Mouse (Mus musculus) MEL (cell line): ENCODE results near the gene Ccdc159. TPM values are rescaled to one million over a fixed set of nuclear protein-coding genes. Genes with fewer than 3 reads are reported as not detected.

Experiments
- DNase-seq: peaks from one replicate; pipeline ENCODE4 v3.0.0; 2011; ENCODE audit warnings: low read depth, low spot score
- H3K27ac ChIP-seq: 2 replicates; pipeline ENCODE4 v1.5.1; 2012; ENCODE audit warnings: low read depth, mild to moderate bottlenecking, control low read depth, low read length, moderate library complexity; ENCODE audit not compliant: control insufficient read depth
- H3K27me3 ChIP-seq, 2 experiments: fragments of 150-350 bp in 1 of 2; sonication (generic) in 1 of 2; 2 replicates each; pipeline ENCODE4 v1.6.1; 2012; ENCODE audit warnings: low read length in 2 of 2, mild to moderate bottlenecking in 2 of 2, improper control_type of control experiment in 1 of 2, moderate library complexity in 1 of 2; ENCODE audit not compliant: insufficient read depth in 2 of 2, control insufficient read depth in 1 of 2
- H3K36me3 ChIP-seq, 2 experiments: 2 replicates each; pipeline ENCODE4 v1.6.1; 2012 to 2014; ENCODE audit warnings: low read length in 2 of 2, improper control_type of control experiment in 1 of 2, inconsistent platforms in 1 of 2, mild to moderate bottlenecking in 1 of 2; ENCODE audit not compliant: insufficient read depth in 2 of 2, control insufficient read depth in 1 of 2
- H3K4me1 ChIP-seq, 2 experiments: fragments of 150-350 bp in 1 of 2; sonication (generic) in 1 of 2; 2 replicates each; pipeline ENCODE4 v1.6.1; 2012; ENCODE audit warnings: low read length in 2 of 2, improper control_type of control experiment in 1 of 2, mild to moderate bottlenecking in 1 of 2; ENCODE audit not compliant: insufficient read depth in 2 of 2, control insufficient read depth in 1 of 2
- H3K4me3 ChIP-seq, 2 experiments: fragments of 150-350 bp in 1 of 2; sonication (generic) in 1 of 2; 2 replicates each; pipeline ENCODE4 v1.5.1; 2012; ENCODE audit warnings: low read depth in 2 of 2, low read length in 2 of 2, mild to moderate bottlenecking in 2 of 2, moderate library complexity in 2 of 2, control low read depth in 1 of 2, improper control_type of control experiment in 1 of 2; ENCODE audit not compliant: control insufficient read depth in 1 of 2, insufficient read depth in 1 of 2
- H3K79me2 ChIP-seq: 2 replicates; pipeline ENCODE4 v1.6.1; 2012; ENCODE audit warnings: mild to moderate bottlenecking, low read length, moderate library complexity; ENCODE audit not compliant: control insufficient read depth, poor library complexity, insufficient read depth
- H3K9ac ChIP-seq: 2 replicates; pipeline ENCODE4 v1.6.1; 2012; ENCODE audit warnings: low read depth, mild to moderate bottlenecking, control low read depth, low read length, moderate library complexity; ENCODE audit not compliant: control insufficient read depth, poor library complexity, severe bottlenecking
- H3K9me3 ChIP-seq: fragments of 150-350 bp; sonication (generic); replicated peaks from 2 replicates; pipeline ENCODE4 v1.6.1; 2012; ENCODE audit warnings: mild to moderate bottlenecking, low read length, improper control_type of control experiment, moderate library complexity; ENCODE audit not compliant: insufficient read depth
- BHLHE40 ChIP-seq: IDR thresholded peaks from 2 replicates; pipeline ENCODE4 v1.6.1; 2012; ENCODE audit warnings: low read depth, mild to moderate bottlenecking, inconsistent platforms, low read length, improper control_type of control experiment, borderline replicate concordance
- CHD1 ChIP-seq: IDR thresholded peaks from 2 replicates; pipeline ENCODE4 v1.6.1; 2012; ENCODE audit warnings: low read depth, mild to moderate bottlenecking, inconsistent platforms, low read length, improper control_type of control experiment
- CHD2 ChIP-seq: IDR thresholded peaks from 2 replicates; pipeline ENCODE4 v1.6.1; 2011; ENCODE audit warnings: low read length, improper control_type of control experiment
- CTCF ChIP-seq, 3 experiments: IDR thresholded peaks in 2 of 3; conservative IDR thresholded peaks in 1 of 3; 2 replicates each; pipeline ENCODE4 v1.5.1; 2011 to 2012; ENCODE audit warnings: low read length in 3 of 3, low read depth in 2 of 3, mild to moderate bottlenecking in 2 of 3, improper control_type of control experiment in 1 of 3, inconsistent platforms in 1 of 3, mixed read lengths in 1 of 3, moderate library complexity in 1 of 3; ENCODE audit not compliant: control insufficient read depth in 1 of 3, insufficient read depth in 1 of 3, poor library complexity in 1 of 3, severe bottlenecking in 1 of 3
- E2F4 ChIP-seq: IDR thresholded peaks from 2 replicates; pipeline ENCODE4 v1.6.1; 2011; ENCODE audit warnings: low read depth, low read length, improper control_type of control experiment, borderline replicate concordance
- ELF1 ChIP-seq: IDR thresholded peaks from 2 replicates; pipeline ENCODE4 v1.6.1; 2014; ENCODE audit warnings: low read depth, mild to moderate bottlenecking, inconsistent platforms, low read length, improper control_type of control experiment, moderate library complexity
- EP300 ChIP-seq, 2 experiments: IDR thresholded peaks; 2 replicates each; pipeline ENCODE4 v1.6.1; 2011; ENCODE audit warnings: improper control_type of control experiment in 2 of 2, low read length in 2 of 2, low read depth in 1 of 2, mild to moderate bottlenecking in 1 of 2
- ETS1 ChIP-seq: IDR thresholded peaks from 2 replicates; pipeline ENCODE4 v1.6.1; 2012; ENCODE audit warnings: low read depth, mild to moderate bottlenecking, inconsistent platforms, low read length, improper control_type of control experiment, moderate library complexity
- GABPA ChIP-seq: IDR thresholded peaks from 2 replicates; pipeline ENCODE4 v1.6.1; 2012; ENCODE audit warnings: low read depth, mild to moderate bottlenecking, inconsistent platforms, low read length, improper control_type of control experiment, moderate library complexity
- HCFC1 ChIP-seq: IDR thresholded peaks from 2 replicates; pipeline ENCODE4 v1.6.1; 2012; ENCODE audit warnings: low read depth, mild to moderate bottlenecking, inconsistent platforms, low read length, improper control_type of control experiment, moderate library complexity
- JUND ChIP-seq: IDR thresholded peaks from 2 replicates; pipeline ENCODE4 v1.6.1; 2011; ENCODE audit warnings: low read depth, mild to moderate bottlenecking, improper control_type of control experiment, low read length
- KAT2A ChIP-seq: conservative IDR thresholded peaks from 2 replicates; pipeline ENCODE4 v1.6.1; 2012; ENCODE audit warnings: low read depth, low read length, improper control_type of control experiment, inconsistent platforms
- MAFK ChIP-seq: IDR thresholded peaks from 2 replicates; pipeline ENCODE4 v1.6.1; 2011; ENCODE audit warnings: low read depth, mild to moderate bottlenecking, low read length, improper control_type of control experiment, borderline replicate concordance
- MAX ChIP-seq: IDR thresholded peaks from 2 replicates; pipeline ENCODE4 v1.6.1; 2011; ENCODE audit warnings: low read length, improper control_type of control experiment
- MAZ ChIP-seq: IDR thresholded peaks from 2 replicates; pipeline ENCODE4 v1.6.1; 2012; ENCODE audit warnings: low read depth, mild to moderate bottlenecking, inconsistent platforms, low read length, improper control_type of control experiment
- MEF2A ChIP-seq: IDR thresholded peaks from 2 replicates; pipeline ENCODE4 v1.6.1; 2014; ENCODE audit warnings: low read depth, mild to moderate bottlenecking, inconsistent platforms, low read length, improper control_type of control experiment; ENCODE audit not compliant: poor library complexity, insufficient replicate concordance, severe bottlenecking; ENCODE audit errors: extremely low read depth
- MXI1 ChIP-seq: IDR thresholded peaks from 2 replicates; pipeline ENCODE4 v1.6.1; 2011; ENCODE audit warnings: mild to moderate bottlenecking, low read depth, low read length, improper control_type of control experiment
- MYC ChIP-seq: IDR thresholded peaks from 2 replicates; pipeline ENCODE4 v1.6.1; 2011; ENCODE audit warnings: low read depth, mild to moderate bottlenecking, low read length, improper control_type of control experiment, moderate library complexity
- NELFE ChIP-seq: IDR thresholded peaks from 2 replicates; pipeline ENCODE4 v1.6.1; 2011; ENCODE audit warnings: low read depth, low read length, improper control_type of control experiment
- NRF1 ChIP-seq: IDR thresholded peaks from 2 replicates; pipeline ENCODE4 v1.6.1; 2014; ENCODE audit warnings: low read depth, mild to moderate bottlenecking, inconsistent platforms, low read length, improper control_type of control experiment, moderate library complexity; ENCODE audit not compliant: poor library complexity, insufficient read depth, severe bottlenecking
- POLR2A ChIP-seq, 2 experiments: IDR thresholded peaks; 2 replicates each; pipeline ENCODE4 v1.6.1; 2011 to 2012; ENCODE audit warnings: low read length in 2 of 2, mild to moderate bottlenecking in 2 of 2, control low read depth in 1 of 2, improper control_type of control experiment in 1 of 2, low read depth in 1 of 2, moderate library complexity in 1 of 2; ENCODE audit not compliant: control insufficient read depth in 1 of 2, insufficient read depth in 1 of 2, poor library complexity in 1 of 2
- POLR2AphosphoS2 ChIP-seq: IDR thresholded peaks from 2 replicates; pipeline ENCODE4 v1.6.1; 2011; ENCODE audit warnings: low read length, improper control_type of control experiment
- POLR2AphosphoS5 ChIP-seq: IDR thresholded peaks from 2 replicates; pipeline ENCODE4 v1.6.1; 2012; ENCODE audit warnings: low read depth, borderline replicate concordance, mild to moderate bottlenecking, inconsistent platforms, low read length, moderate library complexity, mixed read lengths
- RAD21 ChIP-seq: IDR thresholded peaks from 2 replicates; pipeline ENCODE4 v1.6.1; 2011; ENCODE audit warnings: mild to moderate bottlenecking, low read depth, low read length, improper control_type of control experiment
- RCOR1 ChIP-seq: IDR thresholded peaks from 2 replicates; pipeline ENCODE4 v1.6.1; 2012; ENCODE audit warnings: low read depth, mild to moderate bottlenecking, inconsistent platforms, low read length, improper control_type of control experiment
- SIN3A ChIP-seq: IDR thresholded peaks from 2 replicates; pipeline ENCODE4 v1.6.1; 2012; ENCODE audit warnings: low read length, improper control_type of control experiment, inconsistent platforms
- SMC3 ChIP-seq: IDR thresholded peaks from 2 replicates; pipeline ENCODE4 v1.6.1; 2011; ENCODE audit warnings: low read depth, low read length, improper control_type of control experiment
- TAL1 ChIP-seq: IDR thresholded peaks from 2 replicates; pipeline ENCODE4 v1.6.1; 2012; ENCODE audit warnings: mild to moderate bottlenecking, inconsistent platforms, low read length, moderate library complexity, mixed read lengths
- TBP ChIP-seq: IDR thresholded peaks from 2 replicates; pipeline ENCODE4 v1.8.0; 2011; ENCODE audit warnings: low read depth, low read length, improper control_type of control experiment
- TCF12 ChIP-seq: IDR thresholded peaks from 2 replicates; pipeline ENCODE4 v1.6.1; 2014; ENCODE audit warnings: low read depth, mild to moderate bottlenecking, inconsistent platforms, low read length, improper control_type of control experiment, moderate library complexity
- UBTF ChIP-seq: IDR thresholded peaks from 2 replicates; pipeline ENCODE4 v1.6.1; 2012; ENCODE audit warnings: low read depth, mild to moderate bottlenecking, inconsistent platforms, low read length, improper control_type of control experiment, moderate library complexity, borderline replicate concordance; ENCODE audit not compliant: insufficient read depth
- USF1 ChIP-seq: IDR thresholded peaks from 2 replicates; pipeline ENCODE4 v1.6.1; 2014; ENCODE audit warnings: low read depth, mild to moderate bottlenecking, inconsistent platforms, low read length, improper control_type of control experiment, moderate library complexity
- ZC3H11A ChIP-seq: IDR thresholded peaks from 2 replicates; pipeline ENCODE4 v1.6.1; 2012; ENCODE audit warnings: low read depth, mild to moderate bottlenecking, inconsistent platforms, low read length, improper control_type of control experiment
- ZKSCAN1 ChIP-seq: IDR thresholded peaks from 2 replicates; pipeline ENCODE4 v1.6.1; 2012; ENCODE audit warnings: low read depth, mild to moderate bottlenecking, inconsistent platforms, low read length, improper control_type of control experiment, moderate library complexity
- ZMIZ1 ChIP-seq: IDR thresholded peaks from 2 replicates; pipeline ENCODE4 v1.6.1; 2012; ENCODE audit warnings: low read depth, mild to moderate bottlenecking, inconsistent platforms, low read length, improper control_type of control experiment, moderate library complexity
- ZNF384 ChIP-seq: IDR thresholded peaks from 2 replicates; pipeline ENCODE4 v1.6.1; 2012; ENCODE audit warnings: low read depth, mild to moderate bottlenecking, inconsistent platforms, low read length, improper control_type of control experiment
- polyA plus RNA-seq, 2 experiments: library from polyadenylated mRNA; stranded (reverse) in 1 of 2; unstranded in 1 of 2; fragments of >175 nt in 1 of 2; fragments of >200 nt in 1 of 2; gene quantifications; 2 replicates each; pipeline versions ENCODE4 v1.2.1 to v1.2.4; 2012; ENCODE audit warnings: low replicate concordance in 2 of 2, low read depth in 1 of 2; ENCODE audit not compliant: insufficient read length in 2 of 2, insufficient read depth in 1 of 2, missing spikeins in 1 of 2
- total RNA-seq: library from RNA; depleted of rRNA; stranded (reverse); fragments of 300-350 nt; gene quantifications from 2 replicates; pipeline ENCODE4 v1.2.3, GENCODE M21; 2012

The Ccdc159 gene
- total and polyA plus RNA-seq, 3 experiments: 1.0 to 6.4 TPM; not detected in 1

- Histone ChIP-seq H3K9ac (peak within 1 kb of the TSS; percentile 61), H3K9me3 (no peaks in the 10 kb centered on the region), H3K36me3 (peaks cover 0 to 10% of the 10 kb centered on the region in 2 experiments; a peak in 2 of 4 replicates), H3K79me2 (peaks cover 3% of the 10 kb centered on the region; the same call in 1 of the 2 replicates), H3K27ac (peak within 1 kb of the TSS; percentile 2; the same call in 1 of the 2 replicates), H3K4me1 (peaks cover 7 to 12% of the 10 kb centered on the region in 2 experiments), H3K4me3 (peak within 1 kb of the TSS; percentile 65 to 94), H3K27me3 (no peaks in the 10 kb centered on the region)
- peak; percentile 100 for DNase-seq
- TF ChIP-seq KAT2A (no peak; the same call in 1 of the 2 replicates), BHLHE40 (no peak), E2F4 (peak; percentile 77; the same call in 1 of the 2 replicates), MAZ (peak; percentile 95), RAD21 (no peak), SIN3A (peak; percentile 63; the same call in 1 of the 2 replicates), NRF1 (peak; percentile 53), RCOR1 (0 out of 2 replicates have a peak, but pooled peaks have one; percentile 34), ETS1 (peak; percentile 34), JUND (no peak), MXI1 (peak; percentile 86), MEF2A (peak; percentile 33; the same call in 1 of the 2 replicates), ZMIZ1 (peak; percentile 86), MAX (no peak; the same call in none of the 2 replicates), MYC (no peak), POLR2AphosphoS2 (peak; percentile 80; the same call in 1 of the 2 replicates), NELFE (peak; percentile 79), UBTF (no peak), CHD2 (no peak), TAL1 (no peak), ZKSCAN1 (no peak), USF1 (peak; percentile 36; the same call in 1 of the 2 replicates), GABPA (no peak), HCFC1 (peak; percentile 73), SMC3 (0 out of 2 replicates have a peak, but pooled peaks have one; percentile 2), CHD1 (peak; percentile 53; the same call in 1 of the 2 replicates), POLR2AphosphoS5 (no peak), EP300 (IDR thresholded peaks at IDR 0.05; ENCODE audit: low read depth in 1 of 2, low read length in 2 of 2) (peak in 1 of 2 experiments; percentile 28; a peak in 2 of 4 replicates), CTCF (IDR thresholded peaks at IDR 0.05 in 2 of 3, conservative IDR thresholded peaks at IDR 0.05 in 1 of 3; ENCODE audit: control insufficient read depth in 1 of 3, insufficient read depth in 1 of 3, low read depth in 2 of 3, low read length in 3 of 3, poor library complexity in 1 of 3, severe bottlenecking in 1 of 3) (no peak; a peak in 1 of 6 replicates), TBP (peak; percentile 63; the same call in 1 of the 2 replicates), ZC3H11A (no peak), MAFK (peak; percentile 4; the same call in 1 of the 2 replicates), TCF12 (peak; percentile 68), POLR2A (IDR thresholded peaks at IDR 0.05; ENCODE audit: control insufficient read depth in 1 of 2, insufficient read depth in 1 of 2, low read depth in 1 of 2, low read length in 2 of 2, poor library complexity in 1 of 2) (peak in 1 of 2 experiments; percentile 87; a peak in 2 of 4 replicates), ZNF384 (no peak; the same call in 1 of the 2 replicates), ELF1 (peak; percentile 55)
These were observed 9.2 kb upstream of the Ccdc159 start, which contains the start of gene Rab3d for GRCm38 (mm10) chr9:21918035-21918592. Gene Rab3d, minus strand, starts transcription at chr9:21918192.
